Mouse (Mus musculus) limb, embryonic 11.5 days (tissue): Measurements from ENCODE around the gene Gsg1l2. TPM values are rescaled to one million over a fixed set of nuclear protein-coding genes. Genes with fewer than 3 reads are reported as not detected.
A peak's percentile ranks its signal among the peaks of the same experiment; 100 is the strongest.

Experiments used
- ATAC-seq: fragments of 200-750 bp; cut with Nextera tagmentation; 2 replicates; pipeline ENCODE4 v1.8.0; 2017; ENCODE audit warnings: low read depth; ENCODE audit not compliant: insufficient number of reproducible peaks, low FRiP score, low TSS enrichment
- DNase-seq: peaks from one replicate; pipeline ENCODE4 v3.0.0-alpha.2; 2015; ENCODE audit warnings: low spot score
- H3K27ac ChIP-seq: fragments of 300-500 bp; sonication (generic); replicated peaks from 2 replicates; pipeline ENCODE4 v1.5.1; 2014; ENCODE audit warnings: low read depth, mild to moderate bottlenecking, low read length
- H3K27me3 ChIP-seq: fragments of 300-500 bp; sonication (generic); 2 replicates; pipeline ENCODE4 v1.6.1; 2014; ENCODE audit warnings: mild to moderate bottlenecking, low read length, mixed read lengths; ENCODE audit not compliant: control insufficient read depth, insufficient read depth
- H3K36me3 ChIP-seq: fragments of 300-500 bp; sonication (generic); 2 replicates; pipeline ENCODE4 v1.6.1; 2014; ENCODE audit warnings: mild to moderate bottlenecking, low read length, moderate library complexity, mixed read lengths; ENCODE audit not compliant: control insufficient read depth, insufficient read depth
- H3K4me1 ChIP-seq: fragments of 300-500 bp; sonication (generic); 2 replicates; pipeline ENCODE4 v1.6.1; 2014; ENCODE audit warnings: low read length, mixed read lengths; ENCODE audit not compliant: control insufficient read depth, insufficient read depth
- H3K4me2 ChIP-seq: fragments of 300-500 bp; sonication (generic); 2 replicates; pipeline ENCODE4 v1.6.1; 2014; ENCODE audit warnings: low read depth, mild to moderate bottlenecking, moderate library complexity; ENCODE audit not compliant: severe bottlenecking
- H3K4me3 ChIP-seq: fragments of 300-500 bp; sonication (generic); 2 replicates; pipeline ENCODE4 v1.5.1; 2014; ENCODE audit warnings: low read depth, low read length
- H3K9ac ChIP-seq: fragments of 300-500 bp; sonication (generic); 2 replicates; pipeline ENCODE4 v1.6.1; 2014; ENCODE audit warnings: mild to moderate bottlenecking, low read length
- H3K9me3 ChIP-seq: fragments of 300-500 bp; sonication (generic); 2 replicates; pipeline ENCODE4 v1.6.1; 2016; ENCODE audit warnings: low read length; ENCODE audit not compliant: control insufficient read depth
- WGBS: fragments of 180-500 bp; shearing (Covaris S2); extraction: QIAGEN DNeasy Blood & Tissue Kit; methylation state at CpG from one replicate; pipeline ENCODE4 v1.1.7; 2014; 5-methylcytosine and 5-hydroxymethylcytosine counted together
- polyA plus RNA-seq: library from polyadenylated mRNA; unstranded; fragments of >200 nt; fragmentation: Nextera tagmentation; extraction: Ambion mirVana; gene quantifications from 2 replicates; pipeline ENCODE4 v1.2.1, GENCODE M21; 2014

Gsg1l2 gene
- polyA plus RNA-seq, 1 experiment from 2014 or later: not detected

DNA sequence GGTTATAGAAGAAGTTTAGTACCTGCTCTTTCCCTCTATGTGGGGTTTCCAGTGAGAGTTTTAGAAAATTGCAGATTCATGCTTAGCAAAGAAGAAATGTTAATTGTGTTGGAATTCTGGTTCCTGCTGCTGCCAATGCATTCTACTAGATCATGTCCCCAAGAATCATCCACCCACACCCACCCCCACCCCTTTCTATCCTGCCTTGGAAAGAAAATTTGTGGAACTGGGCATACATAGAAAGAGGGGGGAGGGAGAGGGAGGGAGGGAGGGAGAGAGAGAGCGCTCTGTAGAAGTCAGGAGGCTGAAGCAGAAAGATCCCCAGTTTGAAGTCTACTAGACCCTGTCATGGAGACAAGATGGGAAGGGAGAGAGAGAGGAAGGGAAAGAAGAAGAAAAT, 18.1 kb upstream of the Gsg1l2 start:
- Histone ChIP-seq H3K27ac (no peak overlapping the region), H3K27me3 (no peaks in the 10 kb centered on the region), H3K4me1 (no peaks in the 10 kb centered on the region), H3K4me2 (no peak overlapping the region), H3K9me3 (no peaks in the 10 kb centered on the region), H3K36me3 (no peaks in the 10 kb centered on the region), H3K4me3 (no peak overlapping the region), H3K9ac (no peak overlapping the region)
- WGBS: 100% methylated on average over 1 of the region's 1 CpGs
- ATAC-seq (no peak), DNase-seq (no peak)

DNA sequence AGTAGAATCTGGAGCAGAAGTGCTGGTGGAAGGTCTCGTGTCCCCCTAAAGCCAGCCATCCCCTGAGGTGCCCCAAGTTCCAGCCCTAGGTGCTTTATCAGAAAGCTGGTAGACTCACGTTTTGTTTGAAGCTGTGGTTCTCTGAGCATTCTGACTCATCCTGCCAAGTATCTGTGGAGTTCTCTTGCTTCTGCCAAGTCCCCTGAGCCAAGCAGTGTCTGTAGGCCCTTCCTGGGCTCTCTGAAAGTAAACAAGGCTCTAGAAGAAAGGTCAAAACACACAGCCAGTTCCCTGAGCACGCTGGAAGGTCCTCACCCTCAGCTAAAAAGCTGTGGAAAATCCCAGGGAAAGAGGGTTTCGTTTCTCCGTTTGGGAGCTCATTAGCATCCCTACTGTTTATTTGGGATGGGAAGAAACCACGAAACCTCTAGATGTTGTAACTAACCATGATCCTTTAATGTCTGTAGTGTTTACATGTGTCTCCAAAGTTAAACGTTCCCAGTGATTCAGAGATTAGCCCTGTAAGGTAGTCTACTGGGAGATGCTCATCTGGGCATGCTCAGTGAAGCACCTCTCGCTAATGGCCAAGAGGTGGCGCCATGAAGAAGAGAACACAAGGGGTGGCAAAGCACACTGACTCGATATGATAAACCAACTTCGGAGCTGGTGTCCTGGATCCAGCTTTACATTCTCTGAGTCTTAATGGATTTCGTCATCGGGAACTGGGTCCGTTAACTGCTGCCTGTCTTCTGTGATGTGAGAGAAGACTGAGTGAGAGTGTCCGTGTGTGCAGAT, 16.8 kb upstream of the Gsg1l2 start:
- no peaks in the 10 kb centered on the region for H3K9me3 ChIP-seq
- no peak overlapping the region for H3K9ac ChIP-seq
- H3K4me3 ChIP-seq: no peak overlapping the region
- H3K4me2 ChIP-seq: no peak overlapping the region
- H3K4me1 ChIP-seq: no peaks in the 10 kb centered on the region
- ATAC-seq: no peak
- H3K36me3 ChIP-seq: no peaks in the 10 kb centered on the region
- WGBS: 72% methylated on average over 15 of the region's 15 CpGs
- H3K27me3 ChIP-seq: no peaks in the 10 kb centered on the region
- DNase-seq: no peak
- no peak overlapping the region for H3K27ac ChIP-seq

DNA sequence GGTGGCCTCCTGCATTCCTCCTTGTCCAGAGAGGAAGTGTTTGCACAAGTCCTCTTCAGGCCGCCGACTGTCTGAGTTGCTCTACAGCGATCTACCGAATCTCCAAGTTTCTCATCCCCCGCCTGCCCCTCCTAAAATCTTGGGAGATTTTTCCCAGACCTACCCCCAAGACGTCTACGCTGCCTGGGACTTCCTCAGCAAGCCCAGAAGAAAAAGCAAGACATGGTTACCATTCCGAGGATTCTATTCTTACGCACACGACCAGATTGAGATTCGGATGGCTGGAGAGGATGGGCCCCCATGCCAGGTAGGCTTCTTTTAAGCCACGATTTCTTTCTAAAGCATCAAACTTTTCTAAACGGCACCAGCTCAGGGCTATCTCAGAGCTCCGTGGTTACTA, 3.4 kb upstream of the Gsg1l2 start, which contains the start of gene Glp2r:
Gene Glp2r, minus strand, starts transcription at position 101 of the 400 bp plus-strand sequence.
- Histone ChIP-seq H3K4me3 (no peak within 1 kb of the TSS), H3K4me2 (no peak within 1 kb of the TSS), H3K9me3 (no peaks in the 10 kb centered on the region), H3K4me1 (no peaks in the 10 kb centered on the region), H3K27ac (no peak within 1 kb of the TSS), H3K36me3 (no peaks in the 10 kb centered on the region), H3K9ac (no peak within 1 kb of the TSS), H3K27me3 (no peaks in the 10 kb centered on the region)
- ATAC-seq (no peak), DNase-seq (no peak)
- WGBS: 88% methylated on average over 14 of the region's 14 CpGs

DNA sequence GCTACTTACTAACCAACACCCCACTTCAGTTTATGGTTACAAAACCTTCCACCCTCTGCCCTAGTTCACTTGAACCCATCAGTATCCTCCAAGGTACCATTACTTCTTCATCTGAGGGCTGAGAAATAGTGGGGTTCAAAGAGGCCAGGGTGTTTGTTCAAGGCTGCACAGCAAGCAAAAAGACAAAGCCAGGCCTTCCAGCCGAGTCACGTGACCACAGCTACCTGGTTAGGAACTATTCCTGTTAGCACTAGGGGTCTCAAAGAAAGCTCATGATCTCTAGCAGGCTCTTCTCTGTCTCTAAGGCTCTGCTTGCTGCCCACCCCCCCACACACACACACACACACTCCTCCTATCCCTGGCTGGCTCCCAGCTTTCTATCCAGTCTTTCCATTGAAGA, 2.7 kb upstream of the Gsg1l2 start:
- H3K4me2 ChIP-seq: no peak overlapping the region
- 84% methylated on average over 2 of the region's 2 CpGs for WGBS
- no peaks in the 10 kb centered on the region for H3K4me1 ChIP-seq
- no peak overlapping the region for H3K4me3 ChIP-seq
- no peaks in the 10 kb centered on the region for H3K27me3 ChIP-seq
- no peak overlapping the region for H3K27ac ChIP-seq
- H3K9ac ChIP-seq: no peak overlapping the region
- no peaks in the 10 kb centered on the region for H3K36me3 ChIP-seq
- ATAC-seq (no peak), DNase-seq (no peak)
- no peaks in the 10 kb centered on the region for H3K9me3 ChIP-seq

DNA sequence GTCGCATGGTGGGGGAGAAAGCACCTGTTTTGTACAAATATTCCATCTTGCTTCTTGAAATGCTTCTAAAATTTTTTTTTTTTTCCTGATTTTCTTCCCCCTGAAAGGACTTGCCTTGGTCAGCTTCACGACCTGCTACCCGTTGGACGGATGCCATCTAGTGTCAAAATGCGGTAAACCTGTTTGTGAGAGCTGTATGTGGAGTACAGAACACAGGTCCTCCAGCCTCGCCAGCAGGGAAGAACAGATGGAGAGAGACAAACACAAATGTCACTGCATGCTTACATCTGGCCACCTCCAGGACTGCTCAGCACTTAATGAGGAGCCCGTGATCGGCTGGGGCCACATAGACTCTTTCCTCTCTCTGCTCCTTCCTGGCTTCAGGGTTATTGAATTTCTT, 1.8 kb upstream of the Gsg1l2 start:
- Histone ChIP-seq H3K27ac (no peak overlapping the region), H3K4me3 (no peak overlapping the region), H3K4me2 (no peak overlapping the region), H3K9me3 (no peaks in the 10 kb centered on the region), H3K27me3 (no peaks in the 10 kb centered on the region), H3K9ac (no peak overlapping the region), H3K36me3 (no peaks in the 10 kb centered on the region), H3K4me1 (no peaks in the 10 kb centered on the region)
- DNase-seq (peak; percentile 69), ATAC-seq (no peak)
- 28% methylated on average over 8 of the region's 8 CpGs for WGBS

DNA sequence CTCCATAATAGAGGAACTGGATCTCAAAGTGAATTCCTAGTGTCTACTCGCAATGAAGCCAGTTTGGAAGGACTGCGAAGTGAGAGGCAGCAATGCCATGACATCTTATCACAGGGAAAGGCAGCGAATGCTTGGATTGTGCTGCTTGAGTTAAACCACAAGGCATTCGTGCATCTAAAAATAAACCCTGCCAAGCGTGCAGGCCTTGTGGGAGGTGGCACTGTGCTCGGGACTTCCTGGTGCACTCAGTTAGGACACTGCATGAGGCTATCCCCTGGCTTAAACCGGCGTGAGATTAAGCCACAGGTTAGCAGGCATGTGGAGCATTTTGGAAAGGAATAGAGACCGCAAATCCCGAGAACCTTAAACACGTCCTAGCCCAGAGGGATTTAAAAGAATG, 15.8 kb downstream of the Gsg1l2 start:
- ATAC-seq: no peak
- H3K4me3 ChIP-seq: no peak overlapping the region
- H3K27me3 ChIP-seq: no peaks in the 10 kb centered on the region
- 83% methylated on average over 11 of the region's 11 CpGs for WGBS
- H3K27ac ChIP-seq: no peak overlapping the region
- no peaks in the 10 kb centered on the region for H3K4me1 ChIP-seq
- no peak overlapping the region for H3K9ac ChIP-seq
- H3K4me2 ChIP-seq: no peak overlapping the region
- no peak for DNase-seq
- H3K9me3 ChIP-seq: no peaks in the 10 kb centered on the region
- H3K36me3 ChIP-seq: no peaks in the 10 kb centered on the region

DNA sequence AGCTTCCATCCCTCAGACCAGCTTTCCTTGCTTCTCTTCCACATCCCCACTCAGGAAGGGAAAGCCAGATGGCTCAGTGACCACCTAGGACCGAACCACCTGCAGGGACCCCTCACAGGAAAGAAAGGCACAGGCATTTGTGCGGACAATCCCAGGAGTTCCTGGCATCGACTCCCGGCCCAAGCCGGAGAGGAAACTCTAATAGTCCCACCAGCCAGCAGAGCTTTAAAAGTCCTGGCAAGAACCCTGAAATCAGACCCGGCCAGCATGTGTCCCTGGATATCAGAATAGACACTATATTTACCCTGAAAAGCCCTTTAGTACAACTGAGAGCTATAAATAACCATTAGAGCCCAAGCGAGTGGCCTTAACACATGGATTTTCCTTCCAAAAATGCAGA, 23.5 kb downstream of the Gsg1l2 start, which contains the start of gene Dhrs7c:
Gene Dhrs7c, plus strand, starts transcription at position 257 of the 400 bp plus-strand sequence.
- no peaks in the 10 kb centered on the region for H3K27me3 ChIP-seq
- H3K9me3 ChIP-seq: no peaks in the 10 kb centered on the region
- no peak within 1 kb of the TSS for H3K27ac ChIP-seq
- DNase-seq: no peak
- no peak within 1 kb of the TSS for H3K4me3 ChIP-seq
- no peak within 1 kb of the TSS for H3K4me2 ChIP-seq
- no peaks in the 10 kb centered on the region for H3K36me3 ChIP-seq
- no peak within 1 kb of the TSS for H3K9ac ChIP-seq
- WGBS: 83% methylated on average over 7 of the region's 7 CpGs
- no peak for ATAC-seq
- no peaks in the 10 kb centered on the region for H3K4me1 ChIP-seq

DNA sequence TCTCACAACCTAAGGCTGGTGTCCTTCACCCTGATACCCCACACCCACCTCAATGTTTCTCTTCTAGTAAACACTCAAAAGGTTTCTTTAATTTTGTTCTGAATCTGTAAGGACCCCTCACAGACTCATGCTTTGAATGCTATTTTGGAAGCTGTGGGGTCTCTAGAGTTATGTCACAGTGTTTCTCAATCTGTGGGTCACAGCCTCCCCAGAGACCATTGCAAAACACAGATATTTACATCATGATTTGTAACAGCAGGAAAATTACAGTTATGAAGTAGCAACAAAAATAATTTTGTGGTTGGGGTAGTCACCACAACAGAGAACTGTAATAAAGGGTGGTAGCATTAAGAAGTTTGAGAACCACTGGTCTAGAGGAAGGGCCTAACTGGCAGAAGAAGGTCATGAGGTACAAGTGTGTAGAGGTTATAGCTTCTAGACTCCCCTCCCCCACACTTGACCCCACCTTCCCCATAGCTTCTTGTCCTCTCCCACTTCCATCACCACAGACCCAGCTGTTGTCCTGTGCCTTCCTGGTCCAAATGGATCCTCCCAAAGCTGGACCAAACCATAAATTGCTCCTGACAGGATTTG, 25.8 kb downstream of the Gsg1l2 start:
- H3K4me1 ChIP-seq: no peaks in the 10 kb centered on the region
- ATAC-seq (no peak), DNase-seq (no peak)
- no peaks in the 10 kb centered on the region for H3K36me3 ChIP-seq
- no peak overlapping the region for H3K4me3 ChIP-seq
- H3K9ac ChIP-seq: no peak overlapping the region
- H3K27me3 ChIP-seq: no peaks in the 10 kb centered on the region
- no peaks in the 10 kb centered on the region for H3K9me3 ChIP-seq
- H3K4me2 ChIP-seq: no peak overlapping the region
- H3K27ac ChIP-seq: no peak overlapping the region
